Mouse (Mus musculus): Measurements from ENCODE around the gene Odf3.

GRCm38 (mm10) chr7:140831447-140831846 is 16.2 kb upstream of the Odf3 start:
- no peak for TF ChIP-seq CTCF (IDR thresholded peaks at IDR 0.05; ENCODE audit: low read depth)
- TF ChIP-seq EP300 (IDR thresholded peaks at IDR 0.05; ENCODE audit: low read depth), result no peak
